Mouse (Mus musculus) CH12.LX (cell line): ENCODE data around the gene Cacna1s.

Experiments
- BHLHE40 ChIP-seq: IDR thresholded peaks from 2 replicates; pipeline ENCODE4 v1.6.1; 2011; ENCODE audit warnings: mild to moderate bottlenecking, low read depth, low read length, improper control_type of control experiment
- CHD1 ChIP-seq: IDR thresholded peaks from 2 replicates; pipeline ENCODE4 v1.6.1; 2012; ENCODE audit warnings: low read depth, low read length, improper control_type of control experiment, inconsistent platforms
- CTCF ChIP-seq, 2 experiments: IDR thresholded peaks in 1 of 2; conservative IDR thresholded peaks in 1 of 2; 2 replicates each; pipeline ENCODE4 v1.5.1; 2011 to 2012; ENCODE audit warnings: low read depth in 2 of 2, low read length in 2 of 2, improper control_type of control experiment in 1 of 2, inconsistent platforms in 1 of 2, mild to moderate bottlenecking in 1 of 2, moderate library complexity in 1 of 2
- ELF1 ChIP-seq: IDR thresholded peaks from 2 replicates; pipeline ENCODE4 v1.6.1; 2014; ENCODE audit warnings: low read depth, mild to moderate bottlenecking, inconsistent platforms, low read length, improper control_type of control experiment
- EP300 ChIP-seq: IDR thresholded peaks from 2 replicates; pipeline ENCODE4 v1.6.1; 2011; ENCODE audit warnings: low read length, improper control_type of control experiment
- HCFC1 ChIP-seq: IDR thresholded peaks from 2 replicates; pipeline ENCODE4 v1.6.1; 2012; ENCODE audit warnings: low read depth, mild to moderate bottlenecking, inconsistent platforms, low read length, improper control_type of control experiment
- JUND ChIP-seq: conservative IDR thresholded peaks from 2 replicates; pipeline ENCODE4 v1.6.1; 2011; ENCODE audit warnings: low read depth, low read length, improper control_type of control experiment
- MAZ ChIP-seq: IDR thresholded peaks from 2 replicates; pipeline ENCODE4 v1.6.1; 2012; ENCODE audit warnings: low read depth, mild to moderate bottlenecking, inconsistent platforms, low read length, improper control_type of control experiment, moderate library complexity
- POLR2A ChIP-seq: IDR thresholded peaks from 2 replicates; pipeline ENCODE4 v1.6.1; 2011; ENCODE audit warnings: low read depth, mild to moderate bottlenecking, improper control_type of control experiment, low read length
- RCOR1 ChIP-seq: conservative IDR thresholded peaks from 2 replicates; pipeline ENCODE4 v1.6.1; 2012; ENCODE audit warnings: low read depth, mild to moderate bottlenecking, inconsistent platforms, low read length, improper control_type of control experiment
- TBP ChIP-seq: conservative IDR thresholded peaks from 2 replicates; pipeline ENCODE4 v1.6.1; 2011; ENCODE audit warnings: low read depth, low read length, improper control_type of control experiment
- TCF12 ChIP-seq: IDR thresholded peaks from 2 replicates; pipeline ENCODE4 v1.6.1; 2014; ENCODE audit warnings: low read depth, mild to moderate bottlenecking, inconsistent platforms, low read length, improper control_type of control experiment
- USF2 ChIP-seq: conservative IDR thresholded peaks from 2 replicates; pipeline ENCODE4 v1.6.1; 2011; ENCODE audit warnings: low read depth, low read length, improper control_type of control experiment

DNA sequence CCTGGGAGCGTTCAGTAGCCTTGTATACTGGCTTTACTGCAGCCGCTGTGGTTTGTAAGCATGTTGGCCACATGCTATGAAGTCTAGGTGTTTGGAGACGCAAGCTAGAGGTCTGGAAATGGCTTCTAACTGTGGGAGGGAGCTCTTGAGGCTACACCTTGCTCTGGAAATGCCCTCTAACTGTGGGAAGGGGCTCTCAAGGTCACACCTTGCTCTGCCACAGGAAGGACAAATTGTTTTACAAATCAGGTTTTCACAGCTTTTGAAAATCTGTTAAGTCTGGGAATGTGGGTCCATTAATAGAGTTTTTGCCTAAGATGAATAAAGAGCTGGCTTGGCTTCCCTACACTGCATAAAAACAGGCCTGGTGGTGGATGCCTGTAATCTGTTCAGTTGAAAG lies 41.2 kb downstream of the Cacna1s start:
- TF ChIP-seq USF2 (no peak), CTCF (conservative IDR thresholded peaks at IDR 0.05 in 1 of 2, IDR thresholded peaks at IDR 0.05 in 1 of 2; ENCODE audit: low read depth in 2 of 2, low read length in 2 of 2) (no peak), JUND (no peak), HCFC1 (no peak), TCF12 (no peak), MAZ (no peak), CHD1 (no peak), RCOR1 (no peak), BHLHE40 (no peak), POLR2A (no peak), ELF1 (no peak), EP300 (no peak), TBP (no peak)
